Mouse (Mus musculus) heart, postnatal 0 days (tissue): ENCODE measurements around the gene Zdhhc13. TPM values are rescaled to one million over a fixed set of nuclear protein-coding genes. Genes with fewer than 3 reads are reported as not detected.

Source experiments
- ATAC-seq: fragments of 200-750 bp; cut with Nextera tagmentation; 2 replicates; pipeline ENCODE4 v1.8.0; 2017; ENCODE audit warnings: low read depth, moderate number of reproducible peaks, moderate library complexity; ENCODE audit not compliant: insufficient read depth
- DNase-seq: peaks from one replicate; pipeline ENCODE4 v3.0.0-alpha.2; 2016; ENCODE audit warnings: low spot score
- H3K27ac ChIP-seq: fragments of 300-500 bp; sonication (generic); 2 replicates; pipeline ENCODE4 v1.5.1; 2014; ENCODE audit warnings: low read depth, mild to moderate bottlenecking
- H3K27me3 ChIP-seq: fragments of 300-500 bp; sonication (generic); 2 replicates; pipeline ENCODE4 v1.6.1; 2014; ENCODE audit warnings: low read length, mixed read lengths; ENCODE audit not compliant: control insufficient read depth, insufficient read depth
- H3K36me3 ChIP-seq: fragments of 300-500 bp; sonication (generic); replicated peaks from 2 replicates; pipeline ENCODE4 v1.6.1; 2014; ENCODE audit warnings: low read length, mixed read lengths; ENCODE audit not compliant: control insufficient read depth, insufficient read depth
- H3K4me1 ChIP-seq: fragments of 300-500 bp; sonication (generic); 2 replicates; pipeline ENCODE4 v1.6.1; 2014; ENCODE audit warnings: antibody characterized with exemption; ENCODE audit not compliant: control insufficient read depth, insufficient read depth
- H3K4me2 ChIP-seq: fragments of 300-500 bp; sonication (generic); 2 replicates; pipeline ENCODE4 v1.6.1; 2014; ENCODE audit warnings: low read depth, mild to moderate bottlenecking, low read length, moderate library complexity
- H3K4me3 ChIP-seq: fragments of 300-500 bp; sonication (generic); 2 replicates; pipeline ENCODE4 v1.5.1; 2014; ENCODE audit warnings: low read depth, low read length
- H3K9ac ChIP-seq: fragments of 300-500 bp; sonication (generic); replicated peaks from 2 replicates; pipeline ENCODE4 v1.6.1; 2014; ENCODE audit warnings: low read depth, low read length, mixed read lengths
- H3K9me3 ChIP-seq: fragments of 300-500 bp; sonication (generic); replicated peaks from 2 replicates; pipeline ENCODE4 v1.6.1; 2016; ENCODE audit warnings: low read length; ENCODE audit not compliant: control insufficient read depth
- CTCF ChIP-seq: IDR thresholded peaks from 2 replicates; pipeline ENCODE4 v1.5.1; 2016; ENCODE audit warnings: antibody characterized with exemption, control low read depth, low read depth
- EP300 ChIP-seq: IDR thresholded peaks from 2 replicates; pipeline ENCODE4 v1.6.1; 2016; ENCODE audit warnings: antibody characterized with exemption, low read depth
- WGBS: fragments of 180-500 bp; shearing (Covaris S2); extraction: QIAGEN DNeasy Blood & Tissue Kit; methylation state at CpG from one replicate; pipeline ENCODE4 v1.1.7; 2014; 5-methylcytosine and 5-hydroxymethylcytosine counted together
- polyA plus RNA-seq: library from polyadenylated mRNA; unstranded; fragments of >200 nt; fragmentation: Nextera tagmentation; extraction: Ambion mirVana; gene quantifications from 2 replicates; pipeline ENCODE4 v1.2.1, GENCODE M21; 2015
- total RNA-seq: library from RNA; depleted of rRNA; stranded (reverse); fragments of >200 nt; gene quantifications from 2 replicates; pipeline ENCODE4 v1.2.3, GENCODE M21; 2014; ENCODE audit warnings: low replicate concordance

The Zdhhc13 gene
- total and polyA plus RNA-seq, 2 experiments from 2014 or later: 29.5 to 58.5 TPM

DNA sequence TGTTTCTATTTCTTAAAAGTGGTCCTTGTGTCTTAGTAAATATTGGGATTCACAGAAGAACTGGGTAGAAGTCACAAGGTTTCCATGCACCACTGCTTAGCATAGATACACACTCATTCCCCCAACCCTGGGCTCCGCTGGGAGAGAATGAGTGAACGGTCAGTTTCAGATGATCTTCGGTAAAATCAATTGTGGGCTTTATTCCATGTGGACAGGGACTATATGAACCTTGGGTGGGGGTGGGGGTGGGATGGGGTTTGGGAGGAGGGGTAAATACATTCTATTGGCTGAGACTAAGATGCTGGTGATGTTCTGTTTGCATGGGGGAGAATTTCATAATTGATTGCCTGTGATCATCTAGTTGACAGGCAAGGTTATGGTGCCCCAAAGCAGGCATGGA, 66.7 kb downstream of the Zdhhc13 start:
- Histone ChIP-seq H3K9ac (no peak overlapping the region), H3K4me1 (peaks cover 28% of the 10 kb centered on the region), H3K4me2 (no peak overlapping the region), H3K27me3 (no peaks in the 10 kb centered on the region), H3K36me3 (no peaks in the 10 kb centered on the region), H3K4me3 (no peak overlapping the region), H3K9me3 (no peaks in the 10 kb centered on the region), H3K27ac (no peak overlapping the region)
- DNase-seq (no peak), ATAC-seq (no peak)
- TF ChIP-seq CTCF (no peak), EP300 (no peak)
- WGBS: 97% methylated on average over 3 of the region's 3 CpGs

DNA sequence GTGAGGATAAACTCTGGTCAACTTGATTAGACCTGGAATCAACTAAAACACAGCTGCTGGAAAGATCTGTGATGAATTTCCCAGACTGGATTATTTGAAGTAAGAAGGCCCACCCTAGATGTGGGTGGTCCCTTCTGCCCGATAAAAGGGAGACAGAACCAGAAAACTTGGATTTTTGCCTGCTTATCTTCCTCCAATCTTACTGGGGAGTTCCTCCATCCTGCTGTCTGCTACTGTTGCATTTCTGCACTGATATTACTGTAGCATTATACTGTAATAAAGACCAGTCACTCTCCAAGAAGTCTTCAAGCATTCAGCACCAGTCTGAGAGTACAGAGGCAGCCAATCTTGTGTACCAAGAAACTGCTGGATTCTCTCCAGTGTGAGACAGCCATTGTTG, 69.5 kb downstream of the Zdhhc13 start:
- no peak overlapping the region for H3K4me2 ChIP-seq
- TF ChIP-seq EP300 (no peak), CTCF (no peak)

DNA sequence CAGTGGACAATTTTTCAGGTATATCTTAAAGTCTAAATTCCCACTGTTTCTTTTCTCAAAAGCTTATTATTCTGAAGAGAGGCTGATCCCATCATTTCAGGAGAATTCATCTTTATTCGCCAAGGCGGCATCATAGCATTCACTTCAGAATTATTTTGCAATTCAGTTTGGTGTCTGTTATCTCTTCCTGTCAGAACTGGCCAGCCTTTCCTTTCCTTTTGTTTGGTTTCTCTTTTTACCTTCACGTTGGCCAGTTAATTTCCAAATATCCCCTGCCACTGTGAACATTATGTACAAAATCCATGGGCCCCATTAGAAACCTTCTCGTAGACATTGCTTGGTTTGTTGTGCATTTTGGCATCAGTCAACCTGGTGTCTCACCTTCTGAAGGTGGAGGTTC, 70.6 kb downstream of the Zdhhc13 start:
- H3K9ac ChIP-seq: no peak overlapping the region
- H3K4me2 ChIP-seq: no peak overlapping the region
- peaks cover 32% of the 10 kb centered on the region for H3K4me1 ChIP-seq
- no peak for DNase-seq
- no peak overlapping the region for H3K27ac ChIP-seq
- H3K27me3 ChIP-seq: no peaks in the 10 kb centered on the region
- no peaks in the 10 kb centered on the region for H3K36me3 ChIP-seq
- H3K4me3 ChIP-seq: no peak overlapping the region
- 70% methylated on average over 4 of the region's 4 CpGs for WGBS
- no peak for ATAC-seq
- no peaks in the 10 kb centered on the region for H3K9me3 ChIP-seq
- TF ChIP-seq CTCF (no peak), EP300 (no peak)

More for the DNA sequence above, 69.5 kb downstream of the Zdhhc13 start:
- H3K27ac ChIP-seq: no peak overlapping the region
- H3K27me3 ChIP-seq: no peaks in the 10 kb centered on the region
- no peaks in the 10 kb centered on the region for H3K9me3 ChIP-seq
- no peaks in the 10 kb centered on the region for H3K36me3 ChIP-seq
- DNase-seq: no peak
- 50% methylated on average over 1 of the region's 1 CpGs for WGBS
- ATAC-seq: no peak; the same call in 1 of the 2 replicates
- peaks cover 28% of the 10 kb centered on the region for H3K4me1 ChIP-seq
- H3K4me3 ChIP-seq: no peak overlapping the region
- H3K9ac ChIP-seq: no peak overlapping the region

DNA sequence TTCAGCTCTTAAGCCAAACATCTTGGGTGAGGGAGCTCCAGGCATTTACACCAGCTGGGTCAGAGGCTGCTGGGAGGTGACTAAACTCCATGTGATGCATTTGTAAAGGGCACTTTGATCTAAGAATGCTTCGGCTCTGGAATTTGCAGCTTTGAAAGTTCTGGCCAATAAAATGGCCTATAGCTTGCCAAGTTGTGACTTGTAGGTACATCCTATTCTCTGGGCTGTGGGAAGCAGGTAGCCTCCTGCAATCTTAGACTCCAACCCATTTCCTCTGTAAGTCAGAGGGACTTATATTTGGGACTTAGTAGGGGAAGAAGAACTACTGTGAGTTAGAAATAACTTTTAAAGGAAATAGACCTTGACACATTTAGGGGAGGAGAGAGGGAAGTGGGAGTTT, 72.1 kb downstream of the Zdhhc13 start:
- DNase-seq (no peak), ATAC-seq (no peak)
- Histone ChIP-seq H3K27me3 (no peaks in the 10 kb centered on the region), H3K36me3 (peaks cover 10% of the 10 kb centered on the region; the same call in 1 of the 2 replicates), H3K4me1 (peaks cover 22% of the 10 kb centered on the region), H3K4me3 (no peak overlapping the region), H3K4me2 (no peak overlapping the region), H3K9ac (no peak overlapping the region), H3K9me3 (no peaks in the 10 kb centered on the region), H3K27ac (no peak overlapping the region)
- 15% methylated on average over 1 of the region's 1 CpGs for WGBS
- no peak for TF ChIP-seq EP300
- no peak for TF ChIP-seq CTCF

DNA sequence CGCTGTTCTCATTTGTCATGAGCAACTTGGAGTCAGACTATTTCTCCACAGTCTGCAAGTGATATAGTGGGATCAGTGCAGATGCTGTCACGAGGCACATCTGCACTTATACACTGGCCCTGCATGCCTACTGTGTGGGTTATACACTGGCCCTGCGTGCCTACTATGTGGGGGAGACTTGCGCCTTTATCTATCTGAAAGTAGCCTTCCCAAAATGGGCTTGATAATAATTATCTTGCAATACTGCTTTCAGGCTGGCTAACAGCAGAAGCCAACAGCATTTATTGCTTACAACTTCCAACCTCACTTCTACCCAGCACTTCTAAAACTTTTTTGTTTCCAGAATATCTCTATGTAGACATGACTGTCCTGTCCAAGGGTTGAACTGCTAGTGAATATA, 73.0 kb downstream of the Zdhhc13 start:
- ATAC-seq (no peak), DNase-seq (no peak)

DNA sequence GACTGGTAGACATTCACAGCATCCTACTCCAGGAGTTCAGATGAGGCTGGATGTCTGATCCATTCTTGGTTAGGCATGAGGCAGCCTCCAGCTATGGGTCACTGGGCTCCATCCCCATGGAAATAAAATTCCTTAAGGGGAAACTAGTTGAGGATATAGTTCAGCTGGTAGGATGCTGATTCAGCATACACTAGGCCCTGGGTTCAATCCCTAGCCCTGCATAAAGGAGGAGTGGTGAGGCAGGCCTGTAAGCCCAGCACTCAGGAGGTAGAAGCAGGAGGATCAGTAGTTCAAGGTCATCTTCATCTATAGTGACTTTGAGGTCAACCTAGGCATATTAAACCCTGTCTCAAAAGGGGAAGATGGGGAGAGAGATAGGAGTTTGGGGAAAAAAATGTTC, 75.4 kb downstream of the Zdhhc13 start:
- DNase-seq (no peak), ATAC-seq (no peak)
- no peak overlapping the region for H3K27ac ChIP-seq
- H3K9ac ChIP-seq: no peak overlapping the region
- H3K4me1 ChIP-seq: peaks cover 15% of the 10 kb centered on the region
- no peaks in the 10 kb centered on the region for H3K27me3 ChIP-seq
- no peak overlapping the region for H3K4me3 ChIP-seq
- no peaks in the 10 kb centered on the region for H3K9me3 ChIP-seq
- H3K36me3 ChIP-seq: peaks cover 34% of the 10 kb centered on the region; the same call in 1 of the 2 replicates
- TF ChIP-seq CTCF (no peak), EP300 (no peak)
- H3K4me2 ChIP-seq: no peak overlapping the region

More for the DNA sequence above, 73.0 kb downstream of the Zdhhc13 start:
- WGBS: 86% methylated on average over 4 of the region's 4 CpGs
- no peak overlapping the region for H3K4me3 ChIP-seq
- H3K27ac ChIP-seq: no peak overlapping the region
- no peaks in the 10 kb centered on the region for H3K27me3 ChIP-seq
- no peak overlapping the region for H3K4me2 ChIP-seq
- no peak for TF ChIP-seq EP300
- no peak for TF ChIP-seq CTCF
- H3K9ac ChIP-seq: no peak overlapping the region
- H3K4me1 ChIP-seq: peaks cover 15% of the 10 kb centered on the region
- peaks cover 13% of the 10 kb centered on the region; the same call in 1 of the 2 replicates for H3K36me3 ChIP-seq
- H3K9me3 ChIP-seq: no peaks in the 10 kb centered on the region
